Mouse (Mus musculus) midbrain, postnatal 0 days (tissue): ENCODE data around the gene Tmco2. TPM values are rescaled to one million over a fixed set of nuclear protein-coding genes. Genes with fewer than 3 reads are reported as not detected.
A peak's percentile ranks its signal among the peaks of the same experiment; 100 is the strongest.
"Not testable (repeated sequence)": the region's sequence is repeated elsewhere in the genome, so short reads cannot be mapped to it uniquely, and the experiment has no call there.

Experiments used
- ATAC-seq: fragments of 200-750 bp; cut with Nextera tagmentation; 2 replicates; pipeline ENCODE4 v1.8.0; 2017; ENCODE audit warnings: moderate number of reproducible peaks, mild to moderate bottlenecking, moderate TSS enrichment, moderate library complexity; ENCODE audit not compliant: low FRiP score
- DNase-seq: peaks from one replicate; pipeline ENCODE4 v3.0.0-alpha.2; 2015; ENCODE audit warnings: low spot score
- H3K27ac ChIP-seq: fragments of 300-500 bp; sonication (generic); 2 replicates; pipeline ENCODE4 v1.5.1; 2014; ENCODE audit warnings: low read depth, mild to moderate bottlenecking, low read length, mixed read lengths
- H3K27me3 ChIP-seq: fragments of 300-500 bp; sonication (generic); 2 replicates; pipeline ENCODE4 v1.6.1; 2014; ENCODE audit warnings: low read length, control low read depth, mixed read lengths; ENCODE audit not compliant: insufficient read depth
- H3K36me3 ChIP-seq: fragments of 300-500 bp; sonication (generic); 2 replicates; pipeline ENCODE4 v1.6.1; 2014; ENCODE audit warnings: low read length, control low read depth, mixed read lengths; ENCODE audit not compliant: insufficient read depth
- H3K4me1 ChIP-seq: fragments of 300-500 bp; sonication (generic); 2 replicates; pipeline ENCODE4 v1.6.1; 2014; ENCODE audit warnings: mild to moderate bottlenecking, control low read depth, antibody characterized with exemption, low read length, mixed read lengths; ENCODE audit not compliant: insufficient read depth
- H3K4me2 ChIP-seq: fragments of 300-500 bp; sonication (generic); 2 replicates; pipeline ENCODE4 v1.6.1; 2014; ENCODE audit warnings: low read depth, mild to moderate bottlenecking, low read length, mixed read lengths; ENCODE audit not compliant: poor library complexity, severe bottlenecking
- H3K4me3 ChIP-seq: fragments of 300-500 bp; sonication (generic); 2 replicates; pipeline ENCODE4 v1.5.1; 2014; ENCODE audit warnings: low read depth, mild to moderate bottlenecking, low read length, moderate library complexity
- H3K9ac ChIP-seq: fragments of 300-500 bp; sonication (generic); replicated peaks from 2 replicates; pipeline ENCODE4 v1.6.1; 2014; ENCODE audit warnings: mild to moderate bottlenecking, low read length, moderate library complexity, mixed read lengths; ENCODE audit not compliant: poor library complexity, severe bottlenecking
- H3K9me3 ChIP-seq: fragments of 300-500 bp; sonication (generic); 2 replicates; pipeline ENCODE4 v1.6.1; 2016; ENCODE audit warnings: low read length, control low read depth
- CTCF ChIP-seq: IDR thresholded peaks from 2 replicates; pipeline ENCODE4 v1.5.1; 2016; ENCODE audit warnings: antibody characterized with exemption, mild to moderate bottlenecking
- WGBS: fragments of 180-500 bp; shearing (Covaris S2); extraction: QIAGEN DNeasy Blood & Tissue Kit; methylation state at CpG from one replicate; pipeline ENCODE4 v1.1.7; 2014; 5-methylcytosine and 5-hydroxymethylcytosine counted together
- polyA plus RNA-seq: library from polyadenylated mRNA; unstranded; fragments of >200 nt; fragmentation: Nextera tagmentation; extraction: Ambion mirVana; gene quantifications from 2 replicates; pipeline ENCODE4 v1.2.1, GENCODE M21; 2015
- total RNA-seq: library from RNA; depleted of rRNA; stranded (reverse); fragments of >200 nt; gene quantifications from 2 replicates; pipeline ENCODE4 v1.2.3, GENCODE M21; 2014

Gene Tmco2
- total and polyA plus RNA-seq, 2 experiments from 2014 or later, result 0.30 TPM; not detected in 1

DNA sequence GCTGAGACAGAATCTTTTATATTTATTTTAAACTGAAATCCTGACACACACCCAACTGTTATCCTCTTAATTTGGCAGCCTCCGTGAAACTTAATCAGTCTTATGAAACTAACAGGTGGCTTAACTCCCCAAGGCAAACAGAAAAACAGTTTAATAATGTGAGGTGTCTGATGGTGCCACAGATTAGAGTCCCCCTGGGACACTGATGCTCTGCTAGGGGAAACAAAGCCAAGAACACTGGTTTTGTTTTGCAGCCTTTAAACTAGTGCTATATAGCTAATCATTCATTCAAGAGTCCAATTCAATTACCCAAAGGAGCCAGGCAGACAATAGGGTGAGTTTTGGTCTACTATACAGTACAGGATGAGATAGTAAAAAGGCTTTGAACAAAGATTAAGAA is 28.6 kb downstream of the Tmco2 start:
- H3K4me2 ChIP-seq, result no peak overlapping the region
- H3K4me1 ChIP-seq, result no peaks in the 10 kb centered on the region
- no peak overlapping the region for H3K9ac ChIP-seq
- DNase-seq (peak; percentile 49), ATAC-seq (no peak)
- H3K27me3 ChIP-seq, result no peaks in the 10 kb centered on the region
- 71% methylated on average over 1 of the region's 1 CpGs for WGBS
- H3K9me3 ChIP-seq, result no peaks in the 10 kb centered on the region
- TF ChIP-seq CTCF, result no peak
- H3K4me3 ChIP-seq, result no peak overlapping the region
- peaks cover 52% of the 10 kb centered on the region for H3K36me3 ChIP-seq
- no peak overlapping the region for H3K27ac ChIP-seq

DNA sequence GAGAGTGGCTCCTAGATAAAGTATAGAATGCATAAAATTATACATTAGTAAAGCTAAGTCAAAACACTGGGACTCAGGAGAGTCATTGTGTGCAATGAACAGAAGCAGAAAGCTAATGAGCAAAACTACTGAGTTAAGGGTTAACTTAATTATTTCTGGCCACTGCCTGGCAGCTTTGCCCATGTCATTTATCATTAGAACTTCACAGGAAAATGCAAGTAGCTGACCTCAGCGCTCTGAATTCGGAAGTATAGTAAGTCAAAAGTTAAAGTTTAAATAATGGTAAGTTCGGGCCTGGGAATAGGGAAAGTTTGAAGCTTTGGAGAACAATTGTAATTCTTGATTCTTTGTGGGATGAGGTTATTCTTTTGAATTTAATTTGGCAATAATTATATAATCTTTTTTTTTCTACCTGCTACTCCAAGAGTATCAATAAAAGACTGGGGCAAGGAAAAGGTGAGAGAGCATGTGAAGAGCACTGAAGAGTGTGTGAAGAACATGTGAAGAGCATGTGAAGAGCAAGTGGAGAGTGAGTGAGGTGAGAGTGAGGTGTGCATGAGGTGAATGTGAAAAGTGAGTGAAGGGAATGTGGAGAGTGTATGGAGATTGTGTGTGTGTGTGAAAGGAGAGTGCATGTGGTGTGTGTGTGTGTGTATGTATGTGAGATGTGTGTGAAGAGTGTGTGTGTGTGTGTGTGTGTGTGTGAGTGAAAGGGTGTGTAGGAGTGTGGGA is 30.9 kb downstream of the Tmco2 start:
- DNase-seq, result no peak
- Histone ChIP-seq H3K27ac (no peak overlapping the region), H3K27me3 (no peaks in the 10 kb centered on the region), H3K4me2 (no peak overlapping the region), H3K36me3 (peaks cover 51% of the 10 kb centered on the region), H3K9me3 (no peaks in the 10 kb centered on the region), H3K9ac (no peak overlapping the region), H3K4me3 (no peak overlapping the region), H3K4me1 (no peaks in the 10 kb centered on the region)
- WGBS, result 86% methylated on average over 3 of the region's 3 CpGs
- TF ChIP-seq CTCF, result no peak
- no peak for ATAC-seq

DNA sequence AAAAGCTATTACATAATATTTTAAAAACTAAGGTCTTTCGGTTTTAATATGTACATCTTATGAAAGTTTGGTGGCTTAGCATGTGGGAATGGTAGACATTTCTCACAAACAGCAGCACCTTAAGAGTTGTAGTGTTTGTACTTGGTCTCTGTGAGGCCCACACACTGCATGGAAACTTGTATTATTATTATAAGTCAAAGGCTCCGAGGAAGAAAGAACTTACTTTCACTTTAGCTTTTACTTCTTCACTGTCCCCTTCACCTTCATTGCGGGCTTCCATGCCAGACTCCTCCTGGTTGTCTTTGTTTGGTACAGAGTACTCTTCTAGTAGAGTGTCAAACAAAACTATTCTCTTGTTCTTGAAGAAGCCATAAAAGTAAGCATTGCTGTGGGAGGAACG is 34.8 kb downstream of the Tmco2 start:
- Histone ChIP-seq H3K36me3 (peaks cover 30% of the 10 kb centered on the region), H3K27ac (no peak overlapping the region), H3K27me3 (no peaks in the 10 kb centered on the region), H3K9ac (no peak overlapping the region), H3K4me2 (no peak overlapping the region), H3K4me3 (no peak overlapping the region), H3K9me3 (no peaks in the 10 kb centered on the region), H3K4me1 (no peaks in the 10 kb centered on the region)
- ATAC-seq (no peak), DNase-seq (no peak)
- WGBS, result 84% methylated on average over 4 of the region's 4 CpGs
- no peak for TF ChIP-seq CTCF

DNA sequence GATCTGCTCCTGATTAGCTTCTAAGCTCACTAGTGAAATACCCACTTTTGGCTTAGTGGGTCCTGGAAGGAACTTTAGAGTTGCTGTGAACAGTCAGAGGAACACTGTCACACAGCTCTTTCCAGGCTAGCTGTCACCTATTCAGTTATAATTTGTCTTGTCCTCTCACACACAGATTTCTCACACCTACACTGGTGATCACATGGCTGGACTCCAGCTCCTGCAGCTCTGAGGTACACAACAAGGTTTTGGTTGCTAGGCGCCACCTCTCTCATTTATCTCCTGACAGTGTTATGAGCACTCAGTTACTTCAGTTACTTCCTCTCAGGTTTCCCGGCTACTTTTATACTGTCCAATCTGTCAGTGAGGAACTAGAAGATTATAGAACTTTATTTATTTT is 43.7 kb downstream of the Tmco2 start:
- Histone ChIP-seq H3K4me3 (no peak overlapping the region), H3K4me1 (no peaks in the 10 kb centered on the region), H3K9ac (no peak overlapping the region), H3K4me2 (no peak overlapping the region), H3K27me3 (no peaks in the 10 kb centered on the region), H3K27ac (no peak overlapping the region), H3K36me3 (peaks cover 27% of the 10 kb centered on the region), H3K9me3 (no peaks in the 10 kb centered on the region)
- ATAC-seq, result no peak
- WGBS, result 89% methylated on average over 2 of the region's 2 CpGs
- no peak for TF ChIP-seq CTCF
- DNase-seq, result no peak

DNA sequence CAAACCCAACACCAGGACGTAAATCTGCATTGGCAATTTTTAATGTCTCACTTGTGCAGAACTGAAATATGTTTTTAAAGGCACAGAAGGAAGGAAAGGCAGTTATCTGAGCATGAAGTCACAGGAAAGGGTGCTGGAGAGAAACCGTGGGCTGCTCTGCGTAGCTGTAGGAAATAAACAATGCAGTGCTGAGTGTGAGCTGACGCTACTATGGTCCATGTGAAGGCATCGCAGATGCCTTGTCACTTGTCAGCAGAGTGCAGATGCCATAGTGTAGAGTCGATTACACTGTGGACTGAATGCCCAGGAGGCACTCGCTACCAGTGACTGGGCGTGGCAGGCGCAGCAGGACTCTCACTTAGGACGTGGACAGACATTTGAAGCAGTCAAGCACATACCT is 49.8 kb downstream of the Tmco2 start:
- not testable (repeated sequence) for DNase-seq, H3K27ac ChIP-seq, H3K27me3 ChIP-seq, H3K4me1 ChIP-seq, H3K4me3 ChIP-seq, H3K4me2 ChIP-seq, H3K9ac ChIP-seq, H3K9me3 ChIP-seq, ATAC-seq
- WGBS, result 94% methylated on average over 9 of the region's 10 CpGs
- H3K36me3 ChIP-seq, result peaks cover 13% of the 10 kb centered on the region; the same call in 1 of the 2 replicates

DNA sequence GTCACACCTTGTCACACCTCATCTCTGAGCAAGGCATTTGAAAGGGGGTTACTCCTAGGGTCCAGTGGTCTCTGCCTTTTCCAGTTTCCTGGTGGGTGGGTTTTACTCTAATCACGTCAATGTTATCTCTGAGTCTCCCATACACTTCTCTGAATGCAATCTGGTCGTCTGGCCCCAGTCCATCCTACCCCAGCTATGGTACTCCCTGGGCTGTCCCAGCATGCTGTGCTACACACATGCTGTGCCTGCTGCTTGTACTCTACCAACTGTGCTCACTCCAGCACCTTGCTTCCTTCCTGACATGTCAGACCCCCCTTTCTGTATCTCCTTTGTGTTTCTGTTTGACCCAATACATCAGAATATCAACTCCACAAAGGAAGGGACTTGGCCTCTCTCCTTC is 52.0 kb downstream of the Tmco2 start:
- H3K4me1 ChIP-seq, result no peaks in the 10 kb centered on the region; the same call in 1 of the 2 replicates
- H3K27ac ChIP-seq, result no peak overlapping the region
- H3K9me3 ChIP-seq, result no peaks in the 10 kb centered on the region
- TF ChIP-seq CTCF, result no peak
- no peaks in the 10 kb centered on the region for H3K27me3 ChIP-seq
- ATAC-seq (no peak), DNase-seq (no peak)
- H3K9ac ChIP-seq, result no peak overlapping the region
- H3K36me3 ChIP-seq, result 0 out of 2 replicates have a peak, but pooled peaks cover 8% of the 10 kb centered on the region
- H3K4me2 ChIP-seq, result no peak overlapping the region
- H3K4me3 ChIP-seq, result no peak overlapping the region
- WGBS, result 68% methylated on average over 2 of the region's 2 CpGs
